Mouse (Mus musculus): ENCODE data around the gene Matn4.

GRCm38 (mm10) chr2:164440314-164440713 is 35.4 kb upstream of the Matn4 start:
- TF ChIP-seq CTCF (IDR thresholded peaks at IDR 0.05; ENCODE audit: low read depth) (no peak), EP300 (IDR thresholded peaks at IDR 0.05; ENCODE audit: low read depth) (no peak)
